Mouse (Mus musculus): ENCODE results near the gene Ttc36. TPM values are rescaled to one million over a fixed set of nuclear protein-coding genes. Genes with fewer than 3 reads are reported as not detected.

The Ttc36 gene
- polyA plus RNA-seq (2014; fragmentation: Illumina TruSeq; extraction: RNeasy Lipid Tissue Mini Kit (QIAGEN cat#74804); ENCODE audit: low read depth, low replicate concordance): not detected

GRCm38 (mm10) chr9:44802808-44803450 is at the start of gene Ttc36:
Gene Ttc36 (minus strand): TSS chr9:44803072.

GRCm38 (mm10) chr9:44799102-44799957 is 3.5 kb downstream of the Ttc36 start, which contains the start of gene Tmem25:
Gene Tmem25 (minus strand): TSS chr9:44799307.

GRCm38 (mm10) chr9:44767101-44768028 is 35.5 kb downstream of the Ttc36 start, which contains the start of the genes Arcn1 and Ift46:
Gene Arcn1 (minus strand): TSS chr9:44767845.
Gene Ift46 (plus strand): TSS chr9:44767908.

Other genes starting within 250 kb of the Ttc36 start
- 1.6 TPM for gene Cxcr5, start 241.2 kb downstream of the Ttc36 start, polyA plus RNA-seq (2014; fragmentation: Illumina TruSeq; extraction: RNeasy Lipid Tissue Mini Kit (QIAGEN cat#74804); ENCODE audit: low read depth, low replicate concordance)
- 251 TPM for gene Ddx6, start 198.2 kb downstream of the Ttc36 start, polyA plus RNA-seq (2014; fragmentation: Illumina TruSeq; extraction: RNeasy Lipid Tissue Mini Kit (QIAGEN cat#74804); ENCODE audit: low read depth, low replicate concordance)
- gene Treh, start 129.8 kb downstream of the Ttc36 start, polyA plus RNA-seq (2014; fragmentation: Illumina TruSeq; extraction: RNeasy Lipid Tissue Mini Kit (QIAGEN cat#74804); ENCODE audit: low read depth, low replicate concordance): not detected
- 1.8 TPM for gene Phldb1, start 67.9 kb downstream of the Ttc36 start, polyA plus RNA-seq (2014; fragmentation: Illumina TruSeq; extraction: RNeasy Lipid Tissue Mini Kit (QIAGEN cat#74804); ENCODE audit: low read depth, low replicate concordance)
- 391 TPM for gene Arcn1, start 35.2 kb downstream of the Ttc36 start, polyA plus RNA-seq (2014; fragmentation: Illumina TruSeq; extraction: RNeasy Lipid Tissue Mini Kit (QIAGEN cat#74804); ENCODE audit: low read depth, low replicate concordance)
- gene Ift46, start 35.2 kb downstream of the Ttc36 start, polyA plus RNA-seq (2014; fragmentation: Illumina TruSeq; extraction: RNeasy Lipid Tissue Mini Kit (QIAGEN cat#74804); ENCODE audit: low read depth, low replicate concordance): 28.7 TPM
- 1.0 TPM for gene Tmem25, start 3.8 kb downstream of the Ttc36 start, polyA plus RNA-seq (2014; fragmentation: Illumina TruSeq; extraction: RNeasy Lipid Tissue Mini Kit (QIAGEN cat#74804); ENCODE audit: low read depth, low replicate concordance)
- gene Kmt2a, start 78.2 kb upstream of the Ttc36 start, polyA plus RNA-seq (2014; fragmentation: Illumina TruSeq; extraction: RNeasy Lipid Tissue Mini Kit (QIAGEN cat#74804); ENCODE audit: low read depth, low replicate concordance): 28.0 TPM
- gene Atp5l, start 117.7 kb upstream of the Ttc36 start, polyA plus RNA-seq (2014; fragmentation: Illumina TruSeq; extraction: RNeasy Lipid Tissue Mini Kit (QIAGEN cat#74804); ENCODE audit: low read depth, low replicate concordance): 608 TPM
- 87.4 TPM for gene Ube4a, start 162.5 kb upstream of the Ttc36 start, polyA plus RNA-seq (2014; fragmentation: Illumina TruSeq; extraction: RNeasy Lipid Tissue Mini Kit (QIAGEN cat#74804); ENCODE audit: low read depth, low replicate concordance)
- gene Cd3g, start 177.4 kb upstream of the Ttc36 start, polyA plus RNA-seq (2014; fragmentation: Illumina TruSeq; extraction: RNeasy Lipid Tissue Mini Kit (QIAGEN cat#74804); ENCODE audit: low read depth, low replicate concordance): 3.1 TPM
- 1.1 TPM for gene Cd3d, start 178.7 kb upstream of the Ttc36 start, polyA plus RNA-seq (2014; fragmentation: Illumina TruSeq; extraction: RNeasy Lipid Tissue Mini Kit (QIAGEN cat#74804); ENCODE audit: low read depth, low replicate concordance)
- gene Cd3e, start 206.6 kb upstream of the Ttc36 start, polyA plus RNA-seq (2014; fragmentation: Illumina TruSeq; extraction: RNeasy Lipid Tissue Mini Kit (QIAGEN cat#74804); ENCODE audit: low read depth, low replicate concordance): 1.6 TPM
- 149 TPM for gene Mpzl2, start 236.7 kb upstream of the Ttc36 start, polyA plus RNA-seq (2014; fragmentation: Illumina TruSeq; extraction: RNeasy Lipid Tissue Mini Kit (QIAGEN cat#74804); ENCODE audit: low read depth, low replicate concordance)